Mouse (Mus musculus): Measurements from ENCODE around the gene Dach1.

GRCm38 (mm10) chr14:98141758-98142157, 27.8 kb downstream of the Dach1 start:
- no peak for TF ChIP-seq USF1 (IDR thresholded peaks at IDR 0.05; ENCODE audit: low read depth, low read length)
- TF ChIP-seq JUND (conservative IDR thresholded peaks at IDR 0.05; ENCODE audit: low read depth, low read length), result no peak
